Mouse (Mus musculus): ENCODE results near the gene Msh5. TPM values are rescaled to one million over a fixed set of nuclear protein-coding genes. Genes with fewer than 3 reads are reported as not detected.

The Msh5 gene
- polyA plus RNA-seq, 1 experiment from 2014 or later = 1.8 TPM

DNA sequence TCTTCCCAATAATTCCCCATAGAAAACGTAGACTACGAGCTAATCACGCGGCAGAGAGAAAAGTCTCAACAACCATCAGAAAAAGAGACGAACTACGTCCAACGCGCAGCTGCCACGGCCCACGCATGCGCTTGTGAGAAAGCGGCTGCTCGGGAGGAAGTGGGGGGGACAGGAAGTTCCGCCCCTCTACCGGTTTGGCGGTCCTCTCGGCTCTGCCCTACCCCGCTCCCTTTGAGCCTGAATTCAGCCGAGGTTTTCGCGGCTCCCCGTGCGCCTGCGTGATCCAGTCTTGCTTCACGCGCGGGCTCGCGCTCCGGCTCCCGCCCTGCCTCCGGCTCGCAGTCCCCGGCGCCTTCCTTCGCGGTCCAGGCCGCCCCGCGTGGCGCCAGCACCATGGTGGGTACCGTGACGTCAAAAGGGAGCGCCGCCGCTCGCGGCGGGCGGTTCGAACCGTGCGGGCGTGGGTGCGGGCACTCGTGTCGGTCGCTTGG, 64.8 kb downstream of the Msh5 start, which contains the start of gene Lsm2:
Gene Lsm2 (plus strand): TSS at position 173 of the 491 bp plus-strand sequence.
- H3K27ac ChIP-seq (ENCODE audit: low read length) = peak within 1 kb of the TSS; percentile 92
- H3K4me3 ChIP-seq (ENCODE audit: low read depth, low read length) = peak within 1 kb of the TSS; percentile 58
- ATAC-seq = peak; percentile 96
- no peaks in the 10 kb centered on the region for H3K27me3 ChIP-seq (replicated peaks; ENCODE audit: insufficient read depth, low read length)
- no peaks in the 10 kb centered on the region for H3K9me3 ChIP-seq (ENCODE audit: low read length)
- peak within 1 kb of the TSS; percentile 86 for H3K4me2 ChIP-seq (replicated peaks; ENCODE audit: low read depth, low read length)
- TF ChIP-seq EP300 (IDR thresholded peaks at IDR 0.05) (no peak), CTCF (IDR thresholded peaks at IDR 0.05) (peak; percentile 29)
- peaks cover 7% of the 10 kb centered on the region for H3K4me1 ChIP-seq (ENCODE audit: insufficient read depth, low read depth, low read length)
- peaks cover 9% of the 10 kb centered on the region; the same call in 1 of the 2 replicates for H3K36me3 ChIP-seq (ENCODE audit: insufficient read depth, low read length)
- WGBS = under 1% methylated on average over 57 of the region's 58 CpGs
- peak within 1 kb of the TSS; percentile 56 for H3K9ac ChIP-seq (replicated peaks; ENCODE audit: low read depth)
- DNase-seq (ENCODE audit: low spot score) = peak; percentile 98

DNA sequence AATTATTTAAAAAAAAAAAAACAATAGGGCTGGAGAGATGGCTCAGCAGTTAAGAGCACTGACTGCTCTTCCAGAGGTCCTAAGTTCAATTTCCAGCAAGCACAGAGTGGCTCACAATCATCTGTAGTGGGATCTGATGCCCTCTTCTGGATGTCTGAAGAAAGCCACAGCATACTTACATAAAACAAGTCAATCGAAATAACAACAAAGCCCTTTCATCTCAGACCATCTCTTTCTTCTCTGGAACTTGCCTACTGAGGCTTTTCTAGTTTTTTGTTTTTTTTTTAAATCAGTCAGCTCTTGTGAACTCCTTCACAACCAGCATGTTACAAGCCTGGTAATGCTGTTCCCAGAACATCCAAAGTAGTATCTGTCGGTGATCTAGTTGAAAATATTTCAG, 65.9 kb downstream of the Msh5 start:
- WGBS = 5% methylated on average over 2 of the region's 2 CpGs
- Histone ChIP-seq H3K9me3 (ENCODE audit: low read length) (no peaks in the 10 kb centered on the region), H3K4me3 (ENCODE audit: low read depth, low read length) (peak overlapping the region; percentile 58; the same call in 1 of the 2 replicates), H3K36me3 (ENCODE audit: insufficient read depth, low read length) (0 out of 2 replicates have a peak, but pooled peaks cover 1% of the 10 kb centered on the region), H3K9ac (replicated peaks; ENCODE audit: low read depth) (no peak overlapping the region), H3K27me3 (replicated peaks; ENCODE audit: insufficient read depth, low read length) (no peaks in the 10 kb centered on the region), H3K4me1 (ENCODE audit: insufficient read depth, low read depth, low read length) (peaks cover 7% of the 10 kb centered on the region), H3K27ac (ENCODE audit: low read length) (peak overlapping the region; percentile 92; the same call in 1 of the 2 replicates), H3K4me2 (replicated peaks; ENCODE audit: low read depth, low read length) (peak overlapping the region; percentile 86)
- no peak for ATAC-seq
- TF ChIP-seq EP300 (IDR thresholded peaks at IDR 0.05) (no peak), CTCF (IDR thresholded peaks at IDR 0.05) (peak; percentile 79)
- DNase-seq (ENCODE audit: low spot score) = peak; percentile 92

DNA sequence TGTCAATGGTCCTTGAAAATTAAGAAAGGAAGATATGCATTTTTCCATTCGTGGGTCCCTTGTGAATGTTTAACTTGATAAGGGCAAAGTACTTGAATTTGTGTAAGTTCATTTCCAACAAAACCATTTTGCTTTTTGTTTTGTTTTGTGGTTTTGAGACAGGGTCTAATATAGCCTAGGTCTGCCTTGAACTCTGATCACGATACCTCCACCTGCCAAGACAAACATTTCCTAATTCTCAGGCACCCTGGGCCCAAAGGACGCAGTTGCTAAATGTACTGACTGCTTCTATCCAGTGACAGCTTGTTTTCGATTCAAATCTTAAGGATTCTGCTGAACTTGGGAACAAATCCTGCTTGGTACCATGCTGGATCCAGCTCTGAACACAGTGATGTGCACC, 66.9 kb downstream of the Msh5 start:
- H3K27me3 ChIP-seq (replicated peaks; ENCODE audit: insufficient read depth, low read length) = no peaks in the 10 kb centered on the region
- no peak overlapping the region for H3K9ac ChIP-seq (replicated peaks; ENCODE audit: low read depth)
- H3K9me3 ChIP-seq (ENCODE audit: low read length) = no peaks in the 10 kb centered on the region
- ATAC-seq (no peak), DNase-seq (ENCODE audit: low spot score) (no peak)
- peaks cover 7% of the 10 kb centered on the region for H3K4me1 ChIP-seq (ENCODE audit: insufficient read depth, low read depth, low read length)
- WGBS = 84% methylated on average over 4 of the region's 4 CpGs
- no peak overlapping the region for H3K27ac ChIP-seq (ENCODE audit: low read length)
- no peak overlapping the region for H3K4me2 ChIP-seq (replicated peaks; ENCODE audit: low read depth, low read length)
- no peaks in the 10 kb centered on the region for H3K36me3 ChIP-seq (ENCODE audit: insufficient read depth, low read length)
- no peak for TF ChIP-seq CTCF (IDR thresholded peaks at IDR 0.05)
- TF ChIP-seq EP300 (IDR thresholded peaks at IDR 0.05) = no peak
- H3K4me3 ChIP-seq (ENCODE audit: low read depth, low read length) = no peak overlapping the region

Other genes with a start within 250 kb of the Msh5 start
- not detected in 2 replicates for gene Cyp21a1, start 242.2 kb downstream of the Msh5 start, polyA plus RNA-seq (2015; fragmentation: Nextera tagmentation; extraction: Ambion mirVana)
- gene Stk19, start 209.8 kb downstream of the Msh5 start, polyA plus RNA-seq (2015; fragmentation: Nextera tagmentation; extraction: Ambion mirVana) = 34.7 and 37.3 TPM in 2 replicates
- gene Dxo, start 209.7 kb downstream of the Msh5 start, polyA plus RNA-seq (2015; fragmentation: Nextera tagmentation; extraction: Ambion mirVana) = 39.8 and 40.9 TPM in 2 replicates
- gene Skiv2l, start 196.5 kb downstream of the Msh5 start, polyA plus RNA-seq (2015; fragmentation: Nextera tagmentation; extraction: Ambion mirVana) = 30.6 and 32.1 TPM in 2 replicates
- 45.0 and 49.0 TPM in 2 replicates for gene Nelfe, start 196.4 kb downstream of the Msh5 start, polyA plus RNA-seq (2015; fragmentation: Nextera tagmentation; extraction: Ambion mirVana)
- 8.1 and 10.6 TPM in 2 replicates for gene Cfb, start 184.2 kb downstream of the Msh5 start, polyA plus RNA-seq (2015; fragmentation: Nextera tagmentation; extraction: Ambion mirVana)
- 0.89 and 0.99 TPM in 2 replicates for gene Zbtb12, start 167.3 kb downstream of the Msh5 start, polyA plus RNA-seq (2015; fragmentation: Nextera tagmentation; extraction: Ambion mirVana)
- not detected in 2 replicates for gene Gm20547, start 164.7 kb downstream of the Msh5 start, polyA plus RNA-seq (2015; fragmentation: Nextera tagmentation; extraction: Ambion mirVana)
- gene C2, start 148.5 kb downstream of the Msh5 start, polyA plus RNA-seq (2015; fragmentation: Nextera tagmentation; extraction: Ambion mirVana) = 11.7 and 13.6 TPM in 2 replicates
- gene Ehmt2, start 148.3 kb downstream of the Msh5 start, polyA plus RNA-seq (2015; fragmentation: Nextera tagmentation; extraction: Ambion mirVana) = 28.7 and 35.6 TPM in 2 replicates
- gene Slc44a4, start 132.3 kb downstream of the Msh5 start, polyA plus RNA-seq (2015; fragmentation: Nextera tagmentation; extraction: Ambion mirVana) = 7.0 and 7.3 TPM in 2 replicates
- 31.9 and 34.2 TPM in 2 replicates for gene Neu1, start 115.5 kb downstream of the Msh5 start, polyA plus RNA-seq (2015; fragmentation: Nextera tagmentation; extraction: Ambion mirVana)
- gene Hspa1b, start 87.5 kb downstream of the Msh5 start, polyA plus RNA-seq (2015; fragmentation: Nextera tagmentation; extraction: Ambion mirVana) = 0.35 and 0.50 TPM in 2 replicates
- gene Gm20481, start 76.8 kb downstream of the Msh5 start, polyA plus RNA-seq (2015; fragmentation: Nextera tagmentation; extraction: Ambion mirVana) = not detected in 2 replicates
- 8.2 and 11.9 TPM in 2 replicates for gene Hspa1a, start 74.6 kb downstream of the Msh5 start, polyA plus RNA-seq (2015; fragmentation: Nextera tagmentation; extraction: Ambion mirVana)
- gene Hspa1l, start 74.0 kb downstream of the Msh5 start, polyA plus RNA-seq (2015; fragmentation: Nextera tagmentation; extraction: Ambion mirVana) = 0.70 and 0.79 TPM in 2 replicates
- gene Lsm2, start 64.9 kb downstream of the Msh5 start, polyA plus RNA-seq (2015; fragmentation: Nextera tagmentation; extraction: Ambion mirVana) = 47.3 and 55.4 TPM in 2 replicates
- 24.6 and 24.7 TPM in 2 replicates for gene Vars, start 45.8 kb downstream of the Msh5 start, polyA plus RNA-seq (2015; fragmentation: Nextera tagmentation; extraction: Ambion mirVana)
- 0.30 and 0.36 TPM in 2 replicates for gene Vwa7, start 30.2 kb downstream of the Msh5 start, polyA plus RNA-seq (2015; fragmentation: Nextera tagmentation; extraction: Ambion mirVana)
- 1.7 TPM in 2 replicates for gene Sapcd1, start 18.7 kb downstream of the Msh5 start, polyA plus RNA-seq (2015; fragmentation: Nextera tagmentation; extraction: Ambion mirVana)
- 343 and 355 TPM in 2 replicates for gene Clic1, start 3.2 kb upstream of the Msh5 start, polyA plus RNA-seq (2015; fragmentation: Nextera tagmentation; extraction: Ambion mirVana)
- 238 and 247 TPM in 2 replicates for gene Ddah2, start 12.3 kb upstream of the Msh5 start, polyA plus RNA-seq (2015; fragmentation: Nextera tagmentation; extraction: Ambion mirVana)
- 3.5 and 4.9 TPM in 2 replicates for gene Ly6g6c, start 18.6 kb upstream of the Msh5 start, polyA plus RNA-seq (2015; fragmentation: Nextera tagmentation; extraction: Ambion mirVana)
- gene Mpig6b, start 19.4 kb upstream of the Msh5 start, polyA plus RNA-seq (2015; fragmentation: Nextera tagmentation; extraction: Ambion mirVana) = 2.1 and 2.3 TPM in 2 replicates
- gene Ly6g6e, start 30.2 kb upstream of the Msh5 start, polyA plus RNA-seq (2015; fragmentation: Nextera tagmentation; extraction: Ambion mirVana) = 2.8 and 3.1 TPM in 2 replicates
- gene Ly6g6d, start 31.3 kb upstream of the Msh5 start, polyA plus RNA-seq (2015; fragmentation: Nextera tagmentation; extraction: Ambion mirVana) = 14.4 and 14.7 TPM in 2 replicates
- gene Ly6g6f, start 38.9 kb upstream of the Msh5 start, polyA plus RNA-seq (2015; fragmentation: Nextera tagmentation; extraction: Ambion mirVana) = 0.71 and 0.74 TPM in 2 replicates
- gene Abhd16a, start 42.5 kb upstream of the Msh5 start, polyA plus RNA-seq (2015; fragmentation: Nextera tagmentation; extraction: Ambion mirVana) = 104 and 111 TPM in 2 replicates
- gene Ly6g5c, start 61.5 kb upstream of the Msh5 start, polyA plus RNA-seq (2015; fragmentation: Nextera tagmentation; extraction: Ambion mirVana) = not detected in 2 replicates
- gene Ly6g5b, start 68.7 kb upstream of the Msh5 start, polyA plus RNA-seq (2015; fragmentation: Nextera tagmentation; extraction: Ambion mirVana) = 0.60 and 0.69 TPM in 2 replicates
- 16.0 and 18.5 TPM in 2 replicates for gene Gpank1, start 74.7 kb upstream of the Msh5 start, polyA plus RNA-seq (2015; fragmentation: Nextera tagmentation; extraction: Ambion mirVana)
- gene Csnk2b, start 75.3 kb upstream of the Msh5 start, polyA plus RNA-seq (2015; fragmentation: Nextera tagmentation; extraction: Ambion mirVana) = 203 and 207 TPM in 2 replicates
- gene D17H6S53E, start 79.6 kb upstream of the Msh5 start, polyA plus RNA-seq (2015; fragmentation: Nextera tagmentation; extraction: Ambion mirVana) = 14.4 and 16.3 TPM in 2 replicates
- 0.19 and 0.27 TPM in 2 replicates for gene Apom, start 85.3 kb upstream of the Msh5 start, polyA plus RNA-seq (2015; fragmentation: Nextera tagmentation; extraction: Ambion mirVana)
- gene Bag6, start 88.4 kb upstream of the Msh5 start, polyA plus RNA-seq (2015; fragmentation: Nextera tagmentation; extraction: Ambion mirVana) = 34.8 and 35.8 TPM in 2 replicates
- gene Prrc2a, start 118.2 kb upstream of the Msh5 start, polyA plus RNA-seq (2015; fragmentation: Nextera tagmentation; extraction: Ambion mirVana) = 74.1 and 86.0 TPM in 2 replicates
- 9.9 and 10.3 TPM in 2 replicates for gene Aif1, start 129.3 kb upstream of the Msh5 start, polyA plus RNA-seq (2015; fragmentation: Nextera tagmentation; extraction: Ambion mirVana)
- gene Lst1, start 141.7 kb upstream of the Msh5 start, polyA plus RNA-seq (2015; fragmentation: Nextera tagmentation; extraction: Ambion mirVana) = 24.8 and 27.5 TPM in 2 replicates
- gene Ltb, start 147.7 kb upstream of the Msh5 start, polyA plus RNA-seq (2015; fragmentation: Nextera tagmentation; extraction: Ambion mirVana) = 2.3 and 3.0 TPM in 2 replicates
- 0.95 and 3.7 TPM in 2 replicates for gene Tnf, start 155.3 kb upstream of the Msh5 start, polyA plus RNA-seq (2015; fragmentation: Nextera tagmentation; extraction: Ambion mirVana)
- 0.11 TPM in 1 of 2 replicates, not detected in the other for gene Lta, start 158.6 kb upstream of the Msh5 start, polyA plus RNA-seq (2015; fragmentation: Nextera tagmentation; extraction: Ambion mirVana)
- 0.60 TPM in 1 of 2 replicates, not detected in the other for gene Gm16181, start 174.1 kb upstream of the Msh5 start, polyA plus RNA-seq (2015; fragmentation: Nextera tagmentation; extraction: Ambion mirVana)
- gene Atp6v1g2, start 186.9 kb upstream of the Msh5 start, polyA plus RNA-seq (2015; fragmentation: Nextera tagmentation; extraction: Ambion mirVana) = 4.7 and 6.1 TPM in 2 replicates
- 11.2 and 12.2 TPM in 2 replicates for gene Nfkbil1, start 189.0 kb upstream of the Msh5 start, polyA plus RNA-seq (2015; fragmentation: Nextera tagmentation; extraction: Ambion mirVana)
- gene Ddx39b, start 195.0 kb upstream of the Msh5 start, polyA plus RNA-seq (2015; fragmentation: Nextera tagmentation; extraction: Ambion mirVana) = 161 and 170 TPM in 2 replicates
- gene H2-D1, start 216.0 kb upstream of the Msh5 start, polyA plus RNA-seq (2015; fragmentation: Nextera tagmentation; extraction: Ambion mirVana) = 530 and 579 TPM in 2 replicates

Data from lung, postnatal 0 days (tissue).